ENCODE assay signal across 16 mouse cellular contexts in the genomic region with DNA sequence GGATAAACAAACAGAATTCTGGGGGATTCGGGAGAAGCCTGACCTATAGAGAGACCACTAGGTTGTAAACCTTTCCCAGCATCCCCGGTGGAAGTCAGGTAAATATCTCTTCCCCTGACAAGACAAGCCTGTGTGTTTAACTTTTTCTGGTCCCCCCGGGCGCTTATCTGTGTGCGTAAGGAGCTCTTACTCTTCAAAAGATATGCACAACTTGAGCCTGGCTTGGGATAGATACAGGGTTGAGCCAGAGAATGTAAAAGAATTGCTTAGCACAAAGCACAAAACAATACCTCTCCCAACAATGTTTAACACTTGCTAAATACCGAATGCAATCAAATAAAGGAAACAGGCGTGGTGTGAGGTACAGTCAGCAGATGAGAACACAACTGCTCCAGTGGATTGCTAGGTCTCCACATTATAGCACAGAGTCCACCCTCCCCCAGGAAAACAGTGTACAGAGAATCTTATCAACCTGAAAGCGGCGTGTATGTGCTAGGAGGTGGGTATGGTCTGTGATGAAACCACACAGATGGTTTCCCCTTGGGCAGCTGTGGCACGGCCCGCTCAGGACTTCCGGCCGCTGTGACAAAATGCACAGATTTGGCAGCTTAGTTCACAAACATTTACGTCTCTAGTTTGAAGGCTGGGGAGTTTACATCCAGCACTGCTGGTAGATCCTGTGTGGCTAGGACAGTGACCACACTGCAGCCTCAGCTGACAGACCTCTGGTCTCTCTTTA. TPM values are rescaled to one million over a fixed set of nuclear protein-coding genes. Genes with fewer than 3 reads are reported as not detected.
DNase-seq lines count a peak whose midpoint lies in the region; ATAC-seq and TF ChIP-seq lines count a peak whose summit lies in the region.
"Had no signal": no experiment of that assay in that cellular context is flagged by ENCODE, and none has a peak within 500 bp of the region (broad histone marks: within the 10 kb centered on the region; RNA-seq: fewer than 3 reads in every experiment).

No protein-coding gene starts in this region.

- no peaks in the 10 kb centered on the region for H3K27me3 ChIP-seq in liver, embryonic 14.5 days (ENCODE audit: control insufficient read depth, insufficient read depth, low read length)
- no peaks in the 10 kb centered on the region for H3K27me3 ChIP-seq in small intestine, adult 2 months (ENCODE audit: control insufficient read depth, insufficient read depth, low read length)
- H3K27me3 ChIP-seq: limb, embryonic 12.5 days; Patski; stomach, embryonic 15.5 days had no signal

- WGBS in liver, embryonic 14.5 days (ENCODE audit: insufficient replicate concordance): 21% methylated on average over 14 of the region's 14 CpGs
- 39% methylated on average over 14 of the region's 14 CpGs for WGBS in small intestine, adult 2 months

- no peak overlapping the region for H3K27ac ChIP-seq in liver, embryonic 14.5 days
- H3K27ac ChIP-seq in small intestine, adult 2 months (ENCODE audit: insufficient read depth, low read depth, low read length): 0 out of 2 replicates have a peak overlapping the region, but pooled peaks have one; percentile 15
- H3K27ac ChIP-seq: limb, embryonic 12.5 days; macrophage; stomach, embryonic 15.5 days had no signal

- H3K36me3 ChIP-seq in liver, embryonic 14.5 days (replicated peaks; ENCODE audit: control insufficient read depth, insufficient read depth, low read depth): no peaks in the 10 kb centered on the region
- no peaks in the 10 kb centered on the region for H3K36me3 ChIP-seq in small intestine, adult 2 months (ENCODE audit: control insufficient read depth, insufficient read depth, low read length)
- H3K36me3 ChIP-seq: limb, embryonic 12.5 days; stomach, embryonic 15.5 days had no signal

- no peak for TF ChIP-seq CTCF in liver, embryonic 14.5 days (IDR thresholded peaks at IDR 0.05; ENCODE audit: low read depth)
- TF ChIP-seq CTCF in small intestine, adult 2 months (IDR thresholded peaks at IDR 0.05; ENCODE audit: extremely low read depth, insufficient read length, insufficient replicate concordance, low read depth, low read length): no peak

- H3K4me1 ChIP-seq in liver, embryonic 14.5 days (replicated peaks; ENCODE audit: control insufficient read depth in 2 of 2, insufficient read depth in 2 of 2, low read length in 1 of 2): peaks cover 3 to 12% of the 10 kb centered on the region in 2 experiments; a peak in 3 of 4 replicates
- no peaks in the 10 kb centered on the region for H3K4me1 ChIP-seq in small intestine, adult 2 months (ENCODE audit: control insufficient read depth, insufficient read depth, insufficient read length, low read length)
- H3K4me1 ChIP-seq: limb, embryonic 12.5 days; stomach, embryonic 15.5 days had no signal

- H3K9me3 ChIP-seq in liver, embryonic 14.5 days (ENCODE audit: control insufficient read depth, low read length): no peaks in the 10 kb centered on the region
- H3K9me3 ChIP-seq: limb, embryonic 12.5 days; stomach, embryonic 15.5 days had no signal

- DNase-seq in spleen, postnatal 36 days (ENCODE audit: low spot score in 2 of 2): peak; percentile 49 to 54
- no peak for DNase-seq in spleen, adult 12 weeks (ENCODE audit: low spot score)
- peak; percentile 25 for DNase-seq in ZHBTc4 (ENCODE audit: low read depth, low spot score)
- DNase-seq in liver, embryonic 14.5 days (ENCODE audit: low read depth in 3 of 3, low spot score in 3 of 3): peak; percentile 17 to 28 (median 18)
- DNase-seq in kidney, postnatal 36 days: no peak
- DNase-seq in testis, postnatal 14 days (ENCODE audit: low spot score): no peak
- no peak for DNase-seq in kidney, adult 18-20 months
- DNase-seq: adrenal gland, postnatal 10 days; right cerebral cortex, postnatal 25 days had no signal

- peak; percentile 56; the same call in 1 of the 2 replicates for TF ChIP-seq EP300 in liver, embryonic 14.5 days (IDR thresholded peaks at IDR 0.05; ENCODE audit: low read depth)

- peak overlapping the region; percentile 23 for H3K4me2 ChIP-seq in liver, embryonic 14.5 days (ENCODE audit: low read depth)
- H3K4me2 ChIP-seq: limb, embryonic 12.5 days; stomach, embryonic 15.5 days had no signal

- peak; percentile 81; the same call in 1 of the 2 replicates for ATAC-seq in liver, embryonic 14.5 days (ENCODE audit: insufficient read depth)
- ATAC-seq: Patski had no signal

- no peak overlapping the region for H3K9ac ChIP-seq in liver, embryonic 14.5 days (replicated peaks)
- H3K9ac ChIP-seq: limb, embryonic 12.5 days; stomach, embryonic 15.5 days had no signal

- no peak overlapping the region for H3K4me3 ChIP-seq in liver, embryonic 14.5 days (ENCODE audit: insufficient read depth in 1 of 2, low read depth in 2 of 2, low read length in 2 of 2)
- no peak overlapping the region for H3K4me3 ChIP-seq in small intestine, adult 2 months (ENCODE audit: low read depth, low read length)
- H3K4me3 ChIP-seq: limb, embryonic 12.5 days; stomach, embryonic 15.5 days had no signal

- TF ChIP-seq POLR2A in small intestine, adult 2 months (IDR thresholded peaks at IDR 0.05; ENCODE audit: low read depth, low read length): no peak

RNA-seq across cellular contexts. Expression of a gene that starts 22.4 kb away (rescaled TPM):
- 0.01 TPM in 1 of 2 replicates, not detected in the other for polyA plus RNA-seq in liver, embryonic 14.5 days (2012; rRNA removed)
- not detected in 2 replicates for polyA plus RNA-seq in liver, embryonic 14.5 days (2014; fragmentation: Nextera tagmentation; extraction: Ambion mirVana)
- 0.22 TPM in 1 of 2 replicates, not detected in the other for polyA plus RNA-seq in small intestine, adult 2 months (2012; rRNA removed)
- polyA plus RNA-seq: heart, postnatal 0 days; kidney, embryonic 16.5 days; limb, embryonic 12.5 days; macrophage; Patski; stomach, embryonic 15.5 days had no signal

RNA-seq across cellular contexts. Expression of a gene that starts 47.1 kb away (rescaled TPM):
- polyA plus RNA-seq in liver, embryonic 14.5 days (2012; rRNA removed): 0.05 and 0.06 TPM in 2 replicates
- polyA plus RNA-seq in liver, embryonic 14.5 days (2014; fragmentation: Nextera tagmentation; extraction: Ambion mirVana): not detected in 2 replicates
- polyA plus RNA-seq in small intestine, adult 2 months (2012; rRNA removed): 0.18 and 1.5 TPM in 2 replicates
- polyA plus RNA-seq: heart, postnatal 0 days; macrophage had no signal

Comparison
In these comparisons a context has a peak if more than half of its experiments do, and no peak if none do; other contexts are left out.
1. DNase-seq: peak in spleen, postnatal 36 days (2 of 2), ZHBTc4 (single experiment) and liver, embryonic 14.5 days (3 of 3); none in spleen, adult 12 weeks (single experiment), kidney, postnatal 36 days (0 of 2), testis, postnatal 14 days (single experiment) and kidney, adult 18-20 months (single experiment).